Mouse (Mus musculus): ENCODE results near the gene Vamp2. TPM values are rescaled to one million over a fixed set of nuclear protein-coding genes. Genes with fewer than 3 reads are reported as not detected.

The Vamp2 gene
- total RNA-seq, 2 experiments from 2014 or later = 7.5 to 60.3 TPM

GRCm38 (mm10) chr11:69063413-69064201 is 24.7 kb upstream of the Vamp2 start:
- ATAC-seq (replicated peaks; ENCODE audit: low FRiP score, low TSS enrichment, poor library complexity, severe bottlenecking) = no peak

DNA sequence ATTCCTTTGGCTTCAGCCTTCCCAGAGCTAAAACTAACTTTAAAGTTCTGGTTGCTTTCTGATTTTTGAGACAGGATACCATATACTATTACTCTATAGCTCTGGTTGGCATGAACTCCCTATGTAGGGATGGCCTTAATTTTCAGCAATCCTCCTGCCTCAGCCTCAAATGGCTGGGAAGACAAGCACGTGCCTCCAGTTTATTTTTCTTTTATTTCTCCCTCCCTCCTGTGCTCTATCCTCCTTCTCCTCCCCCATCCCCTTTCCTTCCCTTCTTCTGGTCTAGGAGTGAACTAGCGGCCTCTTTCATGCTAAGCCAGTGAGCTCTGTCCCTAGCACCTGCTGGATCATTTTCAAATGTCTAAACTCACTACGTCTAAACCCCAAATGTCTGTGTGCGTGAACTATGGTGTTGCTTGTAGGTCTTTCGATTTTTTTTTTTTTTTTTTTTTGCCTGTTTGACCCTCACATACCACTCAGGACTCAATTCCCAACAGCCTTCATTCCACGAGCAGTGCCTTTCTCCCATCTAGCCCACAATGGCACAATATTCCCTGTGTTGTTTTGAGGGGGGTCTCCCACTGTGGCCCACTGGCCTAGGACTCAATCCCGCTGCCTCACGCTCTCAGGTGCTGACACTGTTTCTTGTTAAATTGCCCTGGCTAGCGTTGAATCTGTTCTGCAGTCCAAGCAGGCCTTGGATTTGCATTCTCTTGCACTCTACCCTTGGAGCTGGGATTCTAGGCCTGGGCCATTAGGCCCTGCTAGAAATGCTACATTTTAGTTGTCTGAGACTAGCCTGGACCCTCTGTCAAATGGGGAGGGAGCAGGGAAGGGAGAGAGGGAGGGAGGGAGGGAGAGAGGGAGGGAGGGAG is 23.8 kb upstream of the Vamp2 start:
- ATAC-seq (replicated peaks; ENCODE audit: low FRiP score, low TSS enrichment, poor library complexity, severe bottlenecking) = no peak

DNA sequence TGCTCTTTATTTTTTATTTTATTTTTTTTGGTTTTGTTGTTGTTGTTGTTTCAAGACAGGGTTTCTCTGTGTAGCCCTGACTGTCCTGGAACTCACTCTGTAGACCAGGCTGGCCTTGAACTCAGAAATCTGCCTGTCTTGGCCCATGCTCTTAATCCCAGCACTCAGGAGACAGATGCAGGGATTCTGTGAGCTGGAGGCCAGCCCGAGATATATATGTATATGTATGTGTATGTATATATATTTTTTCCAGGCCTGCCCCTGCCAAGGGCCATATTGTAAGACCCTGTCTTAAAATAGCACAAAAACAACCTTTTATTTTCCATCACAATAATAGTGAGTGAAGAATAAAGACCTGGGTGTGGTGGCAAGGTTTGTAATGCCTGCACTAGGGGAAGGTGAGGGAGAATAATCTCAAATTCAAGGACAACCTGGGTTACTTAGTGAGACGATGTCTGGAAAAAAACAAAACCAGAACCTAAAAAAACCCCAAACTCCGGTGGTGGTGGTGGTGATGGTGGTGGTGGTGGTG is 22.8 kb upstream of the Vamp2 start:
- ATAC-seq (replicated peaks; ENCODE audit: low FRiP score, low TSS enrichment, poor library complexity, severe bottlenecking) = no peak

GRCm38 (mm10) chr11:69066163-69066861 is 22.0 kb upstream of the Vamp2 start:
- ATAC-seq (replicated peaks; ENCODE audit: low FRiP score, low TSS enrichment, poor library complexity, severe bottlenecking) = peak; percentile 44

DNA sequence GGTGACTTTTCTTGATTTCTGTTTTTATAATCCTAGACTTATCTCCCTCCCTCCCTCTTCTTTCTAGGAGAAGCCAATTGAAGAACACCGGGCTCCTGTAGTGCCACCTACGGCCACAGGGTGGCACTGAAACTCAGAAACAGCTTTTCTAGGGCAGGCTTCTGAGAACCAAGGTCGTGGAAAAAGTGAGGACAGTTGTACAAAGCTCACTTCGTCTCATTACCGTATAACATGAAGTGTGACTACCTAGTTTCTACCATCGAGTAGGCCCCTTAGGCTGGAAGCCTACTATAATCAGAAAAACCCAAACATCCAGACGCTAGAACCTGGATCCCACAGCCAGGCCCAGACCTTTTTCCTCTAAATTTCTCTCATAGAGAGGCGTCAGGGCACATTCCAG is 21.3 kb upstream of the Vamp2 start:
- ATAC-seq (replicated peaks; ENCODE audit: low FRiP score, low TSS enrichment, poor library complexity, severe bottlenecking) = no peak

DNA sequence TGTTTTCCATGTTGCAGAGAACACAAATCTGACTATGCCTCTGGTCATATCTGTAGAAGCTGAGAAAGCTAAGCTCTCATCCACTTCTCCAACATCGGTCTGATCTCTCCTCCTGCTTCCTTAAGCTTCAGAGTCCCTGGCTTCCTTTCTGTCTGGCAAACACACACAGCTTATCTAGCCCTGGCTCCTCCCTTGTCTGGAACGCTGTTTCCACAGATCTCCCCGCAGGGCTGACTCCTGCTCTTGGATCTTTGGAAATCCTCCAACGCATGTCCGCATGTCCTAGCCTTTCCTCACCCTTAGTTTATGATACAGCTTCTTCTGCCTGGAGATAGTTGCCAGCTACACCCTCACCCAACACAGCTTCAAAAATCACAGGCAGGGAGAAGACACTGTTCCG is 20.7 kb upstream of the Vamp2 start:
- ATAC-seq (replicated peaks; ENCODE audit: low FRiP score, low TSS enrichment, poor library complexity, severe bottlenecking) = no peak

GRCm38 (mm10) chr11:69070093-69070492 is 18.2 kb upstream of the Vamp2 start:
- ATAC-seq (replicated peaks; ENCODE audit: low FRiP score, low TSS enrichment, poor library complexity, severe bottlenecking) = no peak

GRCm38 (mm10) chr11:69070590-69071222 is 17.6 kb upstream of the Vamp2 start, which contains the start of gene Tmem107:
Tmem107 (plus strand) TSS chr11:69070806.
- peak; percentile 65 for ATAC-seq (replicated peaks; ENCODE audit: low FRiP score, low TSS enrichment, poor library complexity, severe bottlenecking)

DNA sequence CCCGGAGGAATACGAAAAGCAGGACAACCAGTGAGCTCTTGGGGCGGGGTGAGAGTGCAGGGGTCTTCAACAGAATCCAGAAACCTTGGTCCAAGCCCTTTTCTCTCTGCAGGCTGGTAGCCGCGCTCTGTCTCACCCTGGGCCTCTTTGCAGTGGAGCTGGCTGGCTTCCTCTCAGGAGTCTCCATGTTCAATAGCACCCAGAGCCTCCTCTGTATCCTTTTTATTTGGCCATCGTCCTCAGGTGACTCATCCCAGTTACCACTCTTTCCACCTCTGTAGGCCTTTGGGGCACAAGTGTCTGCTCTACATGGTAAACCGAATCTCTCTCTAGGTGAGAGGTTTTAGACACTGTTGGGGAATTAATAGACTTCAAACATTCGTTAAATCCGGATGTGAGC is 17.0 kb upstream of the Vamp2 start:
- no peak for ATAC-seq (replicated peaks; ENCODE audit: low FRiP score, low TSS enrichment, poor library complexity, severe bottlenecking)

DNA sequence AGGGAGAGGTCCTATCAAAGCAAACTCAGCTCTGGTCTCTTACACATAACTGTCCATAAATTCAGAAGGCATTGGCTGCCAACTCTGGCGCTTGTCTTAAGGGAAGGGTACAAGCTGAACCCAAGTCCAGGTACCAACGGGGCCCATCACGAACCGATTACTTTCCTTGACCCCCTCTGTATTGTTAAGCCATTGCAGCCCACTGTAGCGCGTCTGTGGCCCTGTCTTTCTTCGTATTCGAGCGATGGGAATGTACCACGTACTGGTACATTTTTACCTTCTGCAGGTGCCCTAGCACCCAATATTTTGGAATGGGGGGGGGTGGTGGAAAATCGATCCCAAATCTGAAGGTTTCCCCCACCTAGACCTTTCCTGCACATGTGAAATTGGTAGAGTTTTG is 16.1 kb upstream of the Vamp2 start:
- ATAC-seq (replicated peaks; ENCODE audit: low FRiP score, low TSS enrichment, poor library complexity, severe bottlenecking) = no peak

- ATAC-seq (replicated peaks; ENCODE audit: low FRiP score, low TSS enrichment, poor library complexity, severe bottlenecking) = no peak
Measured at GRCm38 (mm10) chr11:69072666-69073064, 15.6 kb upstream of the Vamp2 start.

DNA sequence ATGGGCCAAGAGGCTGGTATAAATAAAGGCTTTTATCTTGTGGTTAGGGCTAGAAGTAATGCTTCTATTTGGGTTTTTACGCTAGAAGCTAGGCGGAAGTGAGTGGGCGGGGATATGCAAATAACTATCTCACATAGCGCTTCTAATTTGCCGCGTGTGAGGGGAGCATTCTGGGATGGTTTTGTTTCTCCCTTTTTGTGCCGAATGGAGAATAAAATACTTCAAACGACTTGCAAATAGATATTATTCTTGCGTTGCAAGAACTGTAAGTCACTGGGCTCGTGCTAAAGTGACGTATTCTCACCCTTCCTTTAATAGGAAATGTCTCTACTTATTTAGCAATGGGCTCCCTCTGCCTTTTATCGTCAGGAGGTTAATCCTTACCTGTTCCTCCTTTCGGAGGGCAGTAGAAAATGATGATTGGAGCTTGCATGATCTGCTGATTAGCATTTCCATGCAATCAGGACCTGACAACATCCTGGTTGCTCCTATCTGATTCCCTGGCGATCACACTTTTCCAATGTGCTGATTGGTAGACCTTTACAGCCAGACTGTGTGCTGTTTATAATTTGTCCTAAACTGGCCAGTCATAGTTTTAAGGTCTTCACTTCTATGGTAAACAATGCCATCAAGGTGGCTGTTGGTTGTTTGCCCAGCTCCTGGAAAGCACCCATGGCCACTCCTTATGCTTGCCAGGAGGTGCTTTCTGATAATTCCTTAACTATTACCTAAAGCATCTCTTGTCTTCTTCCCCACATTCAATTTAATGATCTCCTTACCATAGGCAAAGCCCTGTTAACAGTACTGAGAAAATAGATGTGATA is 15.0 kb upstream of the Vamp2 start:
- peak; percentile 82 for ATAC-seq (replicated peaks; ENCODE audit: low FRiP score, low TSS enrichment, poor library complexity, severe bottlenecking)

DNA sequence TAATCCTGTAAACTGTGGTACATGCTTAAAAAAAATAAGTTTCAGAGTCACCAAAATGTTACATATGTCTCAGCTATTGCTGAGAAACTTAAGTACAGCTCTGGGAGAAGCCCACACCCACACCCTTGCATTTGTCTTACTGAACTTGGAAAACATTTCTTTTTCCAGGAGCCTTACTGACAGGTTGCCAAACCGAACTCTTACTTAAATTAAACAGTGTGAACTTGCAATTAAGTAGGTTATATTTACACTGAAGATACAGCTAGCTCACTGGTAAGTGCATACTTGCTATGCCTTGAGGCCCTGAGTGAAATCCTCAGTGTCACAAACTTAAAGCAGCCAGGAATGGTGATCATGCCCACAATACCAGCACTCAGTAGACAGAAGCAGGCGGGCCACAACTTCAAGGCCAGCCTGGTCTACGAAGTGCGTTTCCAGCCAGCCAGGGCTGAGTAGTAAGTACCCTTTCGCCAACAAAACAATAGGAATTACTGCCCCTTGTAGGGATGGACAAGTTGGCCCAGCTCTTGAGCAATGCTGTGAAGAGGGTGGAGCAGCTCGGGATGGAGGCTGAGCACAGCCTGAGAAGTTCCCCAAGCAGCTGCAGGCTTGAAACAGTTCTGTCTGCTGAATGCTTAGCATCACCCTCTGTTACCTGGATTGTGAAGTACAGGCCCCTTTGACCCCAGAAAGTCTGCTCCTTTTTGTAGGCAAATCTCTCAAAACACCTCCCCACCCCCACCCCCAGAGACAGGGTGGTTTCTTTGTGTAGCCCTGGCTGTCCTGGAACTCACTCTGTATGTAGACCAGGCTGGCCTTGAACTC is 14.1 kb upstream of the Vamp2 start:
- 0 out of 2 replicates have a peak, but pooled peaks have one; percentile 5 for ATAC-seq (replicated peaks; ENCODE audit: low FRiP score, low TSS enrichment, poor library complexity, severe bottlenecking)

GRCm38 (mm10) chr11:69074776-69075069 is 13.6 kb upstream of the Vamp2 start:
- ATAC-seq (replicated peaks; ENCODE audit: low FRiP score, low TSS enrichment, poor library complexity, severe bottlenecking) = no peak

- ATAC-seq (replicated peaks; ENCODE audit: low FRiP score, low TSS enrichment, poor library complexity, severe bottlenecking) = no peak
Measured at GRCm38 (mm10) chr11:69075764-69076479, 12.4 kb upstream of the Vamp2 start.

GRCm38 (mm10) chr11:69076572-69076971 is 11.7 kb upstream of the Vamp2 start:
- no peak for ATAC-seq (replicated peaks; ENCODE audit: low FRiP score, low TSS enrichment, poor library complexity, severe bottlenecking)

DNA sequence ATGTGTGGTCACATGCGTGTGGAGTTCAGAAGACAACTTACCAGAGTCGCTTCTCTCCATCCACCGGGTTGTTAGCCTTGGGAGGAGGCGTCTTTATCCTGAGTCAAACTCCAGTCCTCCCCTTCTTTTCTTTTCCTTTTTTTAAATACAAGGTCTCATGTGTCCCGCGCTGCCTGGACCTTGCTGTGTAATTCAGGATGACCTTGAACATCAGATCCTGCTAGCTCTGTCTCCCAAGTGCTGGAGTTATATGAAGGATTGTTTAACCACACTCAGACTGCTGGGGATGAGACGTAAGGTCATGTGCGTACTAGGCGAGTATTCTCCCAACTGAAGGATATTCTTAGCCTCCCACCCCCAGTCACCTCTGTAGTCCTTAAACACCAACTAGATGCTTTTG is 11.0 kb upstream of the Vamp2 start:
- no peak for ATAC-seq (replicated peaks; ENCODE audit: low FRiP score, low TSS enrichment, poor library complexity, severe bottlenecking)

Data from megakaryocyte-erythroid progenitor cell, adult 5-6 weeks (primary cell).